In the genomic region with DNA sequence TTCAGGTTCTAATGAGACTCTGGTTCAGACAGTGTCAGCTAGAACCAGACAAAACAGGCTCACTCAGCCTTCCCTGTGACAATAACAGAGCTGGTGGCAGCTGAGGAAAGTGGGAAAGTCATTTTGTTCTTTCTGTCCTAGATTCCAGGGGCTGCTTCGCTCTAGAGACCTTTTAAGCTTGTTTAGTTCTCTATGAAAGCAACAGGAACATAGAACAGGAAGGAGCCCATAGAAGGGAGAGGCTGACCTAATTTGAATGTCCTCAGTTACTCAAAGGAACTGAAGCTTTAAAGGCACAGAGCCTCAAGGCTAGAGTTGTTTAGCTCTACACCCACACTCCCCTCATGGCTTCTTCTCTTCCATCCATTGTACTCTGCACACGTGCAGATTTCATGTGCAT, we compare ENCODE assay signal across 18 mouse cellular contexts.
A peak's percentile ranks its signal among the peaks of the same experiment; 100 is the strongest.
DNase-seq lines count a peak whose midpoint lies in the region; ATAC-seq and TF ChIP-seq lines count a peak whose summit lies in the region.
"Had no signal": no experiment of that assay in that cellular context is flagged by ENCODE, and none has a peak within 500 bp of the region (broad histone marks: within the 10 kb centered on the region; RNA-seq: fewer than 3 reads in every experiment).

No protein-coding gene starts in this region.

- no peak overlapping the region for H3K4me2 ChIP-seq in forebrain, embryonic 15.5 days (replicated peaks)
- no peak overlapping the region for H3K4me2 ChIP-seq in forebrain, embryonic 11.5 days (ENCODE audit: low read depth, low read length, severe bottlenecking)
- H3K4me2 ChIP-seq: embryonic facial prominence, embryonic 15.5 days; heart, embryonic 13.5 days; kidney, embryonic 15.5 days; liver, embryonic 11.5 days had no signal

- H3K27ac ChIP-seq in forebrain, embryonic 15.5 days (replicated peaks): peak overlapping the region; percentile 34; the same call in 1 of the 2 replicates
- H3K27ac ChIP-seq in forebrain, embryonic 11.5 days (ENCODE audit: low read depth, low read length): no peak overlapping the region
- peak overlapping the region; percentile 71 for H3K27ac ChIP-seq in olfactory bulb, adult 2 months (ENCODE audit: insufficient read depth, low read depth, low read length)
- H3K27ac ChIP-seq: embryonic facial prominence, embryonic 15.5 days; heart, embryonic 13.5 days; kidney, embryonic 15.5 days had no signal

- no peak overlapping the region for H3K9ac ChIP-seq in forebrain, embryonic 15.5 days (replicated peaks)
- H3K9ac ChIP-seq in forebrain, embryonic 11.5 days (ENCODE audit: low read length): no peak overlapping the region
- H3K9ac ChIP-seq: embryonic facial prominence, embryonic 15.5 days; heart, embryonic 13.5 days; kidney, embryonic 15.5 days had no signal

- 46% methylated on average over 2 of the region's 2 CpGs for WGBS in forebrain, embryonic 15.5 days
- 61% methylated on average over 2 of the region's 2 CpGs for WGBS in forebrain, embryonic 11.5 days
- WGBS in lung, adult 2 months: 47% methylated on average over 2 of the region's 2 CpGs
- 8% methylated on average over 2 of the region's 2 CpGs for WGBS in olfactory bulb, adult 2 months

- DNase-seq in forebrain, embryonic 11.5 days (ENCODE audit: low spot score): no peak
- DNase-seq in lung, postnatal 25 days (ENCODE audit: low spot score): peak; percentile 23
- DNase-seq in lung, adult 2 months: no peak
- DNase-seq in ZHBTc4 (ENCODE audit: low read depth, low spot score): peak; percentile 51
- DNase-seq in ovary, adult 18-20 months (ENCODE audit: low spot score): no peak
- no peak for DNase-seq in embryo, embryonic 10 days (ENCODE audit: low spot score)
- DNase-seq: cerebellum, postnatal 36 days; gastrocnemius, postnatal 25 days; layer of hippocampus, adult 9-11 months had no signal

- no peaks in the 10 kb centered on the region for H3K27me3 ChIP-seq in forebrain, embryonic 15.5 days
- H3K27me3 ChIP-seq in forebrain, embryonic 11.5 days (ENCODE audit: control insufficient read depth, insufficient read depth, low read length): no peaks in the 10 kb centered on the region
- H3K27me3 ChIP-seq: embryonic facial prominence, embryonic 15.5 days; heart, embryonic 13.5 days; kidney, embryonic 15.5 days had no signal

- H3K9me3 ChIP-seq in forebrain, embryonic 15.5 days: no peaks in the 10 kb centered on the region
- no peaks in the 10 kb centered on the region for H3K9me3 ChIP-seq in forebrain, embryonic 11.5 days (ENCODE audit: control insufficient read depth, low read length)
- H3K9me3 ChIP-seq: embryonic facial prominence, embryonic 15.5 days; heart, embryonic 13.5 days; kidney, embryonic 15.5 days had no signal

- no peak for TF ChIP-seq POLR2A in lung, adult 2 months (IDR thresholded peaks at IDR 0.05; ENCODE audit: borderline replicate concordance, extremely low read depth, low read depth, low read length)
- no peak for TF ChIP-seq POLR2A in olfactory bulb, adult 2 months (IDR thresholded peaks at IDR 0.05; ENCODE audit: insufficient read depth, low read depth, low read length)

- H3K4me1 ChIP-seq in forebrain, embryonic 15.5 days: peaks cover 56% of the 10 kb centered on the region
- no peaks in the 10 kb centered on the region for H3K4me1 ChIP-seq in forebrain, embryonic 11.5 days (replicated peaks; ENCODE audit: control insufficient read depth, insufficient read depth, low read length)
- H3K4me1 ChIP-seq in lung, adult 2 months (ENCODE audit: control insufficient read depth, insufficient read depth, low read length): no peaks in the 10 kb centered on the region; the same call in 1 of the 2 replicates
- peaks cover 17% of the 10 kb centered on the region for H3K4me1 ChIP-seq in olfactory bulb, adult 2 months (ENCODE audit: control insufficient read depth, insufficient read depth, low read length)
- H3K4me1 ChIP-seq: embryonic facial prominence, embryonic 15.5 days had no signal

- ATAC-seq in forebrain, embryonic 15.5 days (replicated peaks): no peak
- ATAC-seq in forebrain, embryonic 11.5 days (replicated peaks; ENCODE audit: low FRiP score): no peak
- ATAC-seq: forebrain, embryonic 14.5 days; lung, postnatal 0 days had no signal

- H3K4me3 ChIP-seq in forebrain, embryonic 15.5 days: no peak overlapping the region
- H3K4me3 ChIP-seq in forebrain, embryonic 11.5 days (ENCODE audit: low read depth, low read length): no peak overlapping the region
- H3K4me3 ChIP-seq in lung, adult 2 months (replicated peaks; ENCODE audit: extremely low read depth, low read depth, low read length): no peak overlapping the region
- H3K4me3 ChIP-seq in olfactory bulb, adult 2 months (ENCODE audit: insufficient read depth, low read depth, low read length): no peak overlapping the region
- H3K4me3 ChIP-seq: embryonic facial prominence, embryonic 15.5 days; heart, embryonic 13.5 days; kidney, embryonic 15.5 days; myocyte had no signal

- H3K36me3 ChIP-seq in forebrain, embryonic 15.5 days: no peaks in the 10 kb centered on the region
- H3K36me3 ChIP-seq in forebrain, embryonic 11.5 days (ENCODE audit: control insufficient read depth, insufficient read depth, low read length): no peaks in the 10 kb centered on the region
- H3K36me3 ChIP-seq: embryonic facial prominence, embryonic 15.5 days; heart, embryonic 13.5 days; kidney, embryonic 15.5 days had no signal

- no peak for TF ChIP-seq CTCF in lung, adult 2 months (IDR thresholded peaks at IDR 0.05; ENCODE audit: insufficient read depth, low read length)
- TF ChIP-seq CTCF in olfactory bulb, adult 2 months (IDR thresholded peaks at IDR 0.05; ENCODE audit: insufficient read depth, low read depth, low read length): no peak

Comparison
In these comparisons a context has a peak if more than half of its experiments do, and no peak if none do; other contexts are left out.
1. DNase-seq: peak in lung, postnatal 25 days (single experiment) and ZHBTc4 (single experiment); none in forebrain, embryonic 11.5 days (single experiment), lung, adult 2 months (single experiment), ovary, adult 18-20 months (single experiment) and embryo, embryonic 10 days (single experiment).